Mouse (Mus musculus): ENCODE data around the gene Ifrd2. TPM values are rescaled to one million over a fixed set of nuclear protein-coding genes. Genes with fewer than 3 reads are reported as not detected.

The Ifrd2 gene
- polyA plus RNA-seq, 2 experiments: 55.0 to 57.3 TPM

- no peak overlapping the region for H3K27ac ChIP-seq (replicated peaks; ENCODE audit: low read depth, low read length)
- ATAC-seq (ENCODE audit: low FRiP score, low read depth): no peak
- no peaks in the 10 kb centered on the region for H3K9me3 ChIP-seq (ENCODE audit: control insufficient read depth, low read length)
- peaks cover 83% of the 10 kb centered on the region for H3K36me3 ChIP-seq (ENCODE audit: control insufficient read depth, insufficient read depth, low read length)
- no peak overlapping the region for H3K4me3 ChIP-seq (replicated peaks; ENCODE audit: low read length)
- no peak overlapping the region for H3K4me2 ChIP-seq (replicated peaks; ENCODE audit: low read depth, low read length, severe bottlenecking)
- H3K4me1 ChIP-seq (ENCODE audit: control insufficient read depth, insufficient read depth, low read length): peaks cover 2% of the 10 kb centered on the region
- H3K9ac ChIP-seq (ENCODE audit: low read depth, low read length, severe bottlenecking): no peak overlapping the region
- no peak for TF ChIP-seq POLR2A (IDR thresholded peaks at IDR 0.05; ENCODE audit: borderline replicate concordance, extremely low read depth, insufficient read depth, insufficient read length)
- no peaks in the 10 kb centered on the region for H3K27me3 ChIP-seq (ENCODE audit: control insufficient read depth, insufficient read depth, low read length)
- WGBS: 86% methylated on average over 6 of the region's 6 CpGs
- DNase-seq (ENCODE audit: low spot score): no peak
Measured at GRCm38 (mm10) chr9:107618098-107618497, 30.7 kb downstream of the Ifrd2 start.

- Histone ChIP-seq H3K36me3 (ENCODE audit: control insufficient read depth, insufficient read depth, low read length) (peaks cover 85% of the 10 kb centered on the region), H3K9ac (ENCODE audit: low read depth, low read length, severe bottlenecking) (no peak overlapping the region), H3K4me3 (replicated peaks; ENCODE audit: low read length) (no peak overlapping the region), H3K4me2 (replicated peaks; ENCODE audit: low read depth, low read length, severe bottlenecking) (no peak overlapping the region), H3K9me3 (ENCODE audit: control insufficient read depth, low read length) (no peaks in the 10 kb centered on the region), H3K27ac (replicated peaks; ENCODE audit: low read depth, low read length) (no peak overlapping the region), H3K4me1 (ENCODE audit: control insufficient read depth, insufficient read depth, low read length) (no peaks in the 10 kb centered on the region), H3K27me3 (ENCODE audit: control insufficient read depth, insufficient read depth, low read length) (no peaks in the 10 kb centered on the region)
- peak; percentile 2; the same call in 1 of the 2 replicates for ATAC-seq (ENCODE audit: low FRiP score, low read depth)
- no peak for TF ChIP-seq POLR2A (IDR thresholded peaks at IDR 0.05; ENCODE audit: borderline replicate concordance, extremely low read depth, insufficient read depth, insufficient read length)
- 58% methylated on average over 13 of the region's 13 CpGs for WGBS
- DNase-seq (ENCODE audit: low spot score): no peak
Measured at GRCm38 (mm10) chr9:107618778-107619545, 31.5 kb downstream of the Ifrd2 start.

GRCm38 (mm10) chr9:107619546-107619879 lies 32.1 kb downstream of the Ifrd2 start:
- ATAC-seq (ENCODE audit: low FRiP score, low read depth) (no peak), DNase-seq (ENCODE audit: low spot score) (no peak)
- no peaks in the 10 kb centered on the region for H3K4me1 ChIP-seq (ENCODE audit: control insufficient read depth, insufficient read depth, low read length)
- H3K4me2 ChIP-seq (replicated peaks; ENCODE audit: low read depth, low read length, severe bottlenecking): no peak overlapping the region
- peaks cover 79% of the 10 kb centered on the region for H3K36me3 ChIP-seq (ENCODE audit: control insufficient read depth, insufficient read depth, low read length)
- H3K9ac ChIP-seq (ENCODE audit: low read depth, low read length, severe bottlenecking): no peak overlapping the region
- no peaks in the 10 kb centered on the region for H3K9me3 ChIP-seq (ENCODE audit: control insufficient read depth, low read length)
- WGBS: 83% methylated on average over 13 of the region's 13 CpGs
- no peak for TF ChIP-seq POLR2A (IDR thresholded peaks at IDR 0.05; ENCODE audit: borderline replicate concordance, extremely low read depth, insufficient read depth, insufficient read length)
- H3K27ac ChIP-seq (replicated peaks; ENCODE audit: low read depth, low read length): no peak overlapping the region
- H3K27me3 ChIP-seq (ENCODE audit: control insufficient read depth, insufficient read depth, low read length): no peaks in the 10 kb centered on the region
- no peak overlapping the region for H3K4me3 ChIP-seq (replicated peaks; ENCODE audit: low read length)

GRCm38 (mm10) chr9:107620954-107621353 lies 33.5 kb downstream of the Ifrd2 start:
- Histone ChIP-seq H3K4me2 (replicated peaks; ENCODE audit: low read depth, low read length, severe bottlenecking) (no peak overlapping the region), H3K9me3 (ENCODE audit: control insufficient read depth, low read length) (no peaks in the 10 kb centered on the region), H3K27ac (replicated peaks; ENCODE audit: low read depth, low read length) (no peak overlapping the region), H3K36me3 (ENCODE audit: control insufficient read depth, insufficient read depth, low read length) (peaks cover 76% of the 10 kb centered on the region), H3K27me3 (ENCODE audit: control insufficient read depth, insufficient read depth, low read length) (no peaks in the 10 kb centered on the region), H3K4me1 (ENCODE audit: control insufficient read depth, insufficient read depth, low read length) (no peaks in the 10 kb centered on the region), H3K9ac (ENCODE audit: low read depth, low read length, severe bottlenecking) (no peak overlapping the region), H3K4me3 (replicated peaks; ENCODE audit: low read length) (no peak overlapping the region)
- no peak for DNase-seq (ENCODE audit: low spot score)
- ATAC-seq (ENCODE audit: low FRiP score, low read depth): no peak
- TF ChIP-seq POLR2A (IDR thresholded peaks at IDR 0.05; ENCODE audit: borderline replicate concordance, extremely low read depth, insufficient read depth, insufficient read length): no peak

GRCm38 (mm10) chr9:107624539-107624938 lies 37.1 kb downstream of the Ifrd2 start:
- no peak for TF ChIP-seq POLR2A (IDR thresholded peaks at IDR 0.05; ENCODE audit: borderline replicate concordance, extremely low read depth, insufficient read depth, insufficient read length)
- DNase-seq (ENCODE audit: low spot score) (no peak), ATAC-seq (ENCODE audit: low FRiP score, low read depth) (no peak)
- peaks cover 48% of the 10 kb centered on the region for H3K36me3 ChIP-seq (ENCODE audit: control insufficient read depth, insufficient read depth, low read length)
- no peak overlapping the region for H3K4me2 ChIP-seq (replicated peaks; ENCODE audit: low read depth, low read length, severe bottlenecking)
- H3K4me1 ChIP-seq (ENCODE audit: control insufficient read depth, insufficient read depth, low read length): peaks cover 31% of the 10 kb centered on the region
- H3K9ac ChIP-seq (ENCODE audit: low read depth, low read length, severe bottlenecking): no peak overlapping the region
- H3K27me3 ChIP-seq (ENCODE audit: control insufficient read depth, insufficient read depth, low read length): no peaks in the 10 kb centered on the region
- H3K9me3 ChIP-seq (ENCODE audit: control insufficient read depth, low read length): no peaks in the 10 kb centered on the region
- no peak overlapping the region; the same call in 1 of the 2 replicates for H3K27ac ChIP-seq (replicated peaks; ENCODE audit: low read depth, low read length)
- WGBS: 79% methylated on average over 5 of the region's 5 CpGs
- H3K4me3 ChIP-seq (replicated peaks; ENCODE audit: low read length): no peak overlapping the region
